Mouse (Mus musculus): ENCODE data around the gene Ash1l.

GRCm38 (mm10) chr3:88923989-88924591, 26.3 kb upstream of the Ash1l start:
- TF ChIP-seq POLR2A (IDR thresholded peaks at IDR 0.05; ENCODE audit: borderline replicate concordance, extremely low read depth, low read depth, low read length) (no peak), CTCF (IDR thresholded peaks at IDR 0.05; ENCODE audit: insufficient read depth, low read length) (no peak)
